Mouse (Mus musculus) MEL (cell line): ENCODE measurements around the gene Iqcf1. TPM values are rescaled to one million over a fixed set of nuclear protein-coding genes. Genes with fewer than 3 reads are reported as not detected.

Experiments
- DNase-seq: peaks from one replicate; pipeline ENCODE4 v3.0.0; 2011; ENCODE audit warnings: low read depth, low spot score
- H3K27ac ChIP-seq: 2 replicates; pipeline ENCODE4 v1.5.1; 2012; ENCODE audit warnings: low read depth, mild to moderate bottlenecking, control low read depth, low read length, moderate library complexity; ENCODE audit not compliant: control insufficient read depth
- H3K27me3 ChIP-seq, 2 experiments: fragments of 150-350 bp in 1 of 2; sonication (generic) in 1 of 2; 2 replicates each; pipeline ENCODE4 v1.6.1; 2012; ENCODE audit warnings: low read length in 2 of 2, mild to moderate bottlenecking in 2 of 2, improper control_type of control experiment in 1 of 2, moderate library complexity in 1 of 2; ENCODE audit not compliant: insufficient read depth in 2 of 2, control insufficient read depth in 1 of 2
- H3K36me3 ChIP-seq, 2 experiments: 2 replicates each; pipeline ENCODE4 v1.6.1; 2012 to 2014; ENCODE audit warnings: low read length in 2 of 2, improper control_type of control experiment in 1 of 2, inconsistent platforms in 1 of 2, mild to moderate bottlenecking in 1 of 2; ENCODE audit not compliant: insufficient read depth in 2 of 2, control insufficient read depth in 1 of 2
- H3K4me1 ChIP-seq, 2 experiments: fragments of 150-350 bp in 1 of 2; sonication (generic) in 1 of 2; 2 replicates each; pipeline ENCODE4 v1.6.1; 2012; ENCODE audit warnings: low read length in 2 of 2, improper control_type of control experiment in 1 of 2, mild to moderate bottlenecking in 1 of 2; ENCODE audit not compliant: insufficient read depth in 2 of 2, control insufficient read depth in 1 of 2
- H3K4me3 ChIP-seq, 2 experiments: fragments of 150-350 bp in 1 of 2; sonication (generic) in 1 of 2; 2 replicates each; pipeline ENCODE4 v1.5.1; 2012; ENCODE audit warnings: low read depth in 2 of 2, low read length in 2 of 2, mild to moderate bottlenecking in 2 of 2, moderate library complexity in 2 of 2, control low read depth in 1 of 2, improper control_type of control experiment in 1 of 2; ENCODE audit not compliant: control insufficient read depth in 1 of 2, insufficient read depth in 1 of 2
- H3K79me2 ChIP-seq: 2 replicates; pipeline ENCODE4 v1.6.1; 2012; ENCODE audit warnings: mild to moderate bottlenecking, low read length, moderate library complexity; ENCODE audit not compliant: control insufficient read depth, poor library complexity, insufficient read depth
- H3K9ac ChIP-seq: 2 replicates; pipeline ENCODE4 v1.6.1; 2012; ENCODE audit warnings: low read depth, mild to moderate bottlenecking, control low read depth, low read length, moderate library complexity; ENCODE audit not compliant: control insufficient read depth, poor library complexity, severe bottlenecking
- H3K9me3 ChIP-seq: fragments of 150-350 bp; sonication (generic); replicated peaks from 2 replicates; pipeline ENCODE4 v1.6.1; 2012; ENCODE audit warnings: mild to moderate bottlenecking, low read length, improper control_type of control experiment, moderate library complexity; ENCODE audit not compliant: insufficient read depth
- BHLHE40 ChIP-seq: IDR thresholded peaks from 2 replicates; pipeline ENCODE4 v1.6.1; 2012; ENCODE audit warnings: low read depth, mild to moderate bottlenecking, inconsistent platforms, low read length, improper control_type of control experiment, borderline replicate concordance
- CHD2 ChIP-seq: IDR thresholded peaks from 2 replicates; pipeline ENCODE4 v1.6.1; 2011; ENCODE audit warnings: low read length, improper control_type of control experiment
- CTCF ChIP-seq, 3 experiments: IDR thresholded peaks in 2 of 3; conservative IDR thresholded peaks in 1 of 3; 2 replicates each; pipeline ENCODE4 v1.5.1; 2011 to 2012; ENCODE audit warnings: low read length in 3 of 3, low read depth in 2 of 3, mild to moderate bottlenecking in 2 of 3, improper control_type of control experiment in 1 of 3, inconsistent platforms in 1 of 3, mixed read lengths in 1 of 3, moderate library complexity in 1 of 3; ENCODE audit not compliant: control insufficient read depth in 1 of 3, insufficient read depth in 1 of 3, poor library complexity in 1 of 3, severe bottlenecking in 1 of 3
- E2F4 ChIP-seq: IDR thresholded peaks from 2 replicates; pipeline ENCODE4 v1.6.1; 2011; ENCODE audit warnings: low read depth, low read length, improper control_type of control experiment, borderline replicate concordance
- ELF1 ChIP-seq: IDR thresholded peaks from 2 replicates; pipeline ENCODE4 v1.6.1; 2014; ENCODE audit warnings: low read depth, mild to moderate bottlenecking, inconsistent platforms, low read length, improper control_type of control experiment, moderate library complexity
- EP300 ChIP-seq, 2 experiments: IDR thresholded peaks; 2 replicates each; pipeline ENCODE4 v1.6.1; 2011; ENCODE audit warnings: improper control_type of control experiment in 2 of 2, low read length in 2 of 2, low read depth in 1 of 2, mild to moderate bottlenecking in 1 of 2
- GATA1 ChIP-seq: IDR thresholded peaks from 2 replicates; pipeline ENCODE4 v1.6.1; 2011; ENCODE audit warnings: low read depth, low read length, improper control_type of control experiment
- JUND ChIP-seq: IDR thresholded peaks from 2 replicates; pipeline ENCODE4 v1.6.1; 2011; ENCODE audit warnings: low read depth, mild to moderate bottlenecking, improper control_type of control experiment, low read length
- MAFK ChIP-seq: IDR thresholded peaks from 2 replicates; pipeline ENCODE4 v1.6.1; 2011; ENCODE audit warnings: low read depth, mild to moderate bottlenecking, low read length, improper control_type of control experiment, borderline replicate concordance
- MAX ChIP-seq: IDR thresholded peaks from 2 replicates; pipeline ENCODE4 v1.6.1; 2011; ENCODE audit warnings: low read length, improper control_type of control experiment
- MAZ ChIP-seq: IDR thresholded peaks from 2 replicates; pipeline ENCODE4 v1.6.1; 2012; ENCODE audit warnings: low read depth, mild to moderate bottlenecking, inconsistent platforms, low read length, improper control_type of control experiment
- MXI1 ChIP-seq: IDR thresholded peaks from 2 replicates; pipeline ENCODE4 v1.6.1; 2011; ENCODE audit warnings: mild to moderate bottlenecking, low read depth, low read length, improper control_type of control experiment
- NELFE ChIP-seq: IDR thresholded peaks from 2 replicates; pipeline ENCODE4 v1.6.1; 2011; ENCODE audit warnings: low read depth, low read length, improper control_type of control experiment
- NRF1 ChIP-seq: IDR thresholded peaks from 2 replicates; pipeline ENCODE4 v1.6.1; 2014; ENCODE audit warnings: low read depth, mild to moderate bottlenecking, inconsistent platforms, low read length, improper control_type of control experiment, moderate library complexity; ENCODE audit not compliant: poor library complexity, insufficient read depth, severe bottlenecking
- POLR2A ChIP-seq, 2 experiments: IDR thresholded peaks; 2 replicates each; pipeline ENCODE4 v1.6.1; 2011 to 2012; ENCODE audit warnings: low read length in 2 of 2, mild to moderate bottlenecking in 2 of 2, control low read depth in 1 of 2, improper control_type of control experiment in 1 of 2, low read depth in 1 of 2, moderate library complexity in 1 of 2; ENCODE audit not compliant: control insufficient read depth in 1 of 2, insufficient read depth in 1 of 2, poor library complexity in 1 of 2
- POLR2AphosphoS5 ChIP-seq: IDR thresholded peaks from 2 replicates; pipeline ENCODE4 v1.6.1; 2012; ENCODE audit warnings: low read depth, borderline replicate concordance, mild to moderate bottlenecking, inconsistent platforms, low read length, moderate library complexity, mixed read lengths
- RAD21 ChIP-seq: IDR thresholded peaks from 2 replicates; pipeline ENCODE4 v1.6.1; 2011; ENCODE audit warnings: mild to moderate bottlenecking, low read depth, low read length, improper control_type of control experiment
- SIN3A ChIP-seq: IDR thresholded peaks from 2 replicates; pipeline ENCODE4 v1.6.1; 2012; ENCODE audit warnings: low read length, improper control_type of control experiment, inconsistent platforms
- SMC3 ChIP-seq: IDR thresholded peaks from 2 replicates; pipeline ENCODE4 v1.6.1; 2011; ENCODE audit warnings: low read depth, low read length, improper control_type of control experiment
- TCF12 ChIP-seq: IDR thresholded peaks from 2 replicates; pipeline ENCODE4 v1.6.1; 2014; ENCODE audit warnings: low read depth, mild to moderate bottlenecking, inconsistent platforms, low read length, improper control_type of control experiment, moderate library complexity
- UBTF ChIP-seq: IDR thresholded peaks from 2 replicates; pipeline ENCODE4 v1.6.1; 2012; ENCODE audit warnings: low read depth, mild to moderate bottlenecking, inconsistent platforms, low read length, improper control_type of control experiment, moderate library complexity, borderline replicate concordance; ENCODE audit not compliant: insufficient read depth
- USF2 ChIP-seq, 2 experiments: IDR thresholded peaks; 2 replicates each; pipeline ENCODE4 v1.6.1; 2011 to 2012; ENCODE audit warnings: improper control_type of control experiment in 2 of 2, low read length in 2 of 2, borderline replicate concordance in 1 of 2, inconsistent platforms in 1 of 2, low read depth in 1 of 2, mild to moderate bottlenecking in 1 of 2; ENCODE audit not compliant: insufficient read depth in 1 of 2
- ZKSCAN1 ChIP-seq: IDR thresholded peaks from 2 replicates; pipeline ENCODE4 v1.6.1; 2012; ENCODE audit warnings: low read depth, mild to moderate bottlenecking, inconsistent platforms, low read length, improper control_type of control experiment, moderate library complexity
- ZNF384 ChIP-seq: IDR thresholded peaks from 2 replicates; pipeline ENCODE4 v1.6.1; 2012; ENCODE audit warnings: low read depth, mild to moderate bottlenecking, inconsistent platforms, low read length, improper control_type of control experiment
- polyA plus RNA-seq, 2 experiments: library from polyadenylated mRNA; stranded (reverse) in 1 of 2; unstranded in 1 of 2; fragments of >175 nt in 1 of 2; fragments of >200 nt in 1 of 2; gene quantifications; 2 replicates each; pipeline versions ENCODE4 v1.2.1 to v1.2.4; 2012; ENCODE audit warnings: low replicate concordance in 2 of 2, low read depth in 1 of 2; ENCODE audit not compliant: insufficient read length in 2 of 2, insufficient read depth in 1 of 2, missing spikeins in 1 of 2
- total RNA-seq: library from RNA; depleted of rRNA; stranded (reverse); fragments of 300-350 nt; gene quantifications from 2 replicates; pipeline ENCODE4 v1.2.3, GENCODE M21; 2012

Iqcf1 gene
- total and polyA plus RNA-seq, 3 experiments: 0.52 TPM; not detected in 2

- H3K9me3 ChIP-seq: no peaks in the 10 kb centered on the region
- peaks cover 0 to 9% of the 10 kb centered on the region in 2 experiments; a peak in 2 of 4 replicates for H3K4me1 ChIP-seq
- DNase-seq: no peak
- no peak overlapping the region for H3K4me3 ChIP-seq
- peaks cover 3% of the 10 kb centered on the region; the same call in 1 of the 2 replicates for H3K79me2 ChIP-seq
- TF ChIP-seq BHLHE40 (no peak), ZKSCAN1 (no peak), GATA1 (no peak), ELF1 (no peak), POLR2AphosphoS5 (no peak), NELFE (no peak), MAZ (no peak), CHD2 (no peak), TCF12 (no peak), POLR2A (IDR thresholded peaks at IDR 0.05; ENCODE audit: control insufficient read depth in 1 of 2, insufficient read depth in 1 of 2, low read depth in 1 of 2, low read length in 2 of 2, poor library complexity in 1 of 2) (no peak), MXI1 (no peak), SMC3 (no peak), E2F4 (no peak), MAX (no peak), EP300 (IDR thresholded peaks at IDR 0.05; ENCODE audit: low read depth in 1 of 2, low read length in 2 of 2) (no peak)
- H3K9ac ChIP-seq: no peak overlapping the region
- H3K27ac ChIP-seq: no peak overlapping the region
- peaks cover 0 to 4% of the 10 kb centered on the region in 2 experiments; a peak in 2 of 4 replicates for H3K36me3 ChIP-seq
- H3K27me3 ChIP-seq: no peaks in the 10 kb centered on the region
These were observed 48.5 kb upstream of the Iqcf1 start for GRCm38 (mm10) chr9:106451298-106451697.

GRCm38 (mm10) chr9:106451899-106452298 lies 47.9 kb upstream of the Iqcf1 start:
- peaks cover 0 to 2% of the 10 kb centered on the region in 2 experiments; a peak in 2 of 4 replicates for H3K36me3 ChIP-seq
- no peak for DNase-seq
- no peaks in the 10 kb centered on the region for H3K27me3 ChIP-seq
- H3K27ac ChIP-seq: no peak overlapping the region
- peaks cover 0 to 6% of the 10 kb centered on the region in 2 experiments; a peak in 2 of 4 replicates for H3K4me1 ChIP-seq
- no peak overlapping the region for H3K9ac ChIP-seq
- no peaks in the 10 kb centered on the region for H3K9me3 ChIP-seq
- no peak for TF ChIP-seq NRF1
- no peak for TF ChIP-seq ZKSCAN1
- TF ChIP-seq MAFK: no peak
- no peak for TF ChIP-seq MXI1
- TF ChIP-seq USF2 (IDR thresholded peaks at IDR 0.05; ENCODE audit: borderline replicate concordance in 1 of 2, insufficient read depth in 1 of 2, low read depth in 1 of 2, low read length in 2 of 2): no peak
- TF ChIP-seq POLR2A (IDR thresholded peaks at IDR 0.05; ENCODE audit: control insufficient read depth in 1 of 2, insufficient read depth in 1 of 2, low read depth in 1 of 2, low read length in 2 of 2, poor library complexity in 1 of 2): no peak
- no peak for TF ChIP-seq ZNF384
- TF ChIP-seq E2F4: no peak
- TF ChIP-seq CHD2: no peak
- no peak for TF ChIP-seq BHLHE40
- no peak for TF ChIP-seq CTCF (IDR thresholded peaks at IDR 0.05 in 2 of 3, conservative IDR thresholded peaks at IDR 0.05 in 1 of 3; ENCODE audit: control insufficient read depth in 1 of 3, insufficient read depth in 1 of 3, low read depth in 2 of 3, low read length in 3 of 3, poor library complexity in 1 of 3, severe bottlenecking in 1 of 3)
- no peak for TF ChIP-seq UBTF
- TF ChIP-seq JUND: no peak
- no peak for TF ChIP-seq ELF1
- no peak for TF ChIP-seq SIN3A
- TF ChIP-seq RAD21: no peak
- TF ChIP-seq, all 39 proteins: peak for 0
- H3K79me2 ChIP-seq: peaks cover 3% of the 10 kb centered on the region; the same call in 1 of the 2 replicates
- no peak overlapping the region for H3K4me3 ChIP-seq
